Mouse (Mus musculus): ENCODE results near the gene Ctdspl.

DNA sequence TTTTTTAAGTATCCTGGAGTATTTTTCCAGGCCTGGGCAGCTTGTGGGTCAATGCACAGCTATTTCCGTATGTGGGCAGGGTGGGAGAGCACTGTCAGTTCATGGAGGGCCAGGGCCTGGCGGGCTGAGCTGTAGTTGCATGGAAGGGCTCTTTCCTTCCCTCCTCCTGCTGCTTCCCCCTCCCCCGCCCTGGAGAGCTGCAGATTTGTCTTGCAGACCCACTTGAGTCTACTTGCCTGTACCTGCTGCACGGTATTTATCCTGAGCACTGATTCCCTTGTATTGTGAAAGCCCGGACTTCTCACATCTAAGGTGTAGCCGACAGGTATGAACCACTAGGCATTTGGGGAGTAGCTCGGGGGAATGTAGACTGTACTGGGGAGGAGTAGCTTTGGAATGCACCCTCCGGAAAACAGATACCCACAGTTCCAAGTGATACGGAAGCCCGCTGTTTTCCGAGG is 49.0 kb downstream of the Ctdspl start:
- no peak for TF ChIP-seq CTCF (IDR thresholded peaks at IDR 0.05; ENCODE audit: control insufficient read depth, insufficient read depth, low read length)
- TF ChIP-seq POLR2A (IDR thresholded peaks at IDR 0.05; ENCODE audit: borderline replicate concordance, control insufficient read depth, low read depth, low read length) = no peak
